Mouse (Mus musculus): ENCODE data around the gene Dtl.

Dtl gene

DNA sequence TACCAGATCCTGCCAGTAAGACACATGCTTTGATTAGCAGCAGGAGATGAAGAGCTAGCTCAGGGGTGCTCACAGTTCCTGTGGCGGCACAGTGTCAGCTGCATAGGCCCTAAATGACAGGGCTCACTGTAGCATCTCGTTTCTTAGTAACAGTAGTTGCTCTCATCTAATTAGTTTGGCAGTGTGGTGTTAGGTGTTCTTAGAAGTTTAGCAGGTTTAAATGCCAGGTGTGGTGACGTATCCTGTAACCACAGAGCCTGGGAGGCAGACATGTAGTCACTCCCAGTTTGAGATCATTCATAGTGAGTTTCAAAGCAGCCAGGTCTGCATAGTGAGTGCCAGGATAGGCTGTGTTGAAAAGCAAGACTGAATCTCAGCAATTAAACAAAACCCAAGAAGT lies 4.2 kb upstream of the Dtl start:
- DNase-seq (ENCODE audit: low spot score) = no peak

- no peak for DNase-seq (ENCODE audit: low spot score)
These were observed 380 bp downstream of the Dtl start for GRCm38 (mm10) chr1:191574871-191575457.

DNA sequence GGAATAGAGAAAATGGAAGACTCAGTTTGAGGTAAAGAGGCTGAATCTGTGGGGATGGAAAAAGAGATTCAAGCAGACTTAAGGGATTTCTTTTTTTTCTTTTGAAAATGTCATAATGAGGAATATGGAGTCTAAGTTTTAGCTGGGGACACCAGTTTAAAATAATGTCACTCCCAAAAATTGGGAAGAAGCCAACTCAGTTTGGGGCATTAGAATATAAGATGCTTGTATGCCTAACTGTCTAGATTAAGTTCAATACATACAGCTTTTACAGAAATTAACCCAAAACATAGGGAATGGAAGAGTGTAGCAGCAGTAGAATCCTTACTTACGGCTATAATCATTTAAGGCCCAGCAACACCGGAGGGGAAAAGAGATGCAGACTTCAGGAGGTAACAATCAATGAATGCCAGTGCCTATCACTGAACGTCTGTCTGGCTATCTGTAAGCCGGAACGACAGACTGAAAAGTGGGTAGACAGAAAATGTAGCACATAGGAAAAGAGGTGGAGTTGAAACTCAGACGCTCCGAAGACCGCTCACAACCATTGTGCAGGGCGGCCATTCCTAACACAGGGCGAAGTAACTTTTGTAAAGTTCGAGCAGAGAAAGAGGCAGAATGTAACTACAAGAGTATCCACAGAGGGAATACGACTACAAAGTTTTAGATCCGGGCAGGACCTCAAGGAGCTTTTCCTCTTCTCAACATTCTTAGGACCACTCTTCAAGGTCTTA lies 1.3 kb downstream of the Dtl start:
- peak; percentile 12 for DNase-seq (ENCODE audit: low spot score)

DNA sequence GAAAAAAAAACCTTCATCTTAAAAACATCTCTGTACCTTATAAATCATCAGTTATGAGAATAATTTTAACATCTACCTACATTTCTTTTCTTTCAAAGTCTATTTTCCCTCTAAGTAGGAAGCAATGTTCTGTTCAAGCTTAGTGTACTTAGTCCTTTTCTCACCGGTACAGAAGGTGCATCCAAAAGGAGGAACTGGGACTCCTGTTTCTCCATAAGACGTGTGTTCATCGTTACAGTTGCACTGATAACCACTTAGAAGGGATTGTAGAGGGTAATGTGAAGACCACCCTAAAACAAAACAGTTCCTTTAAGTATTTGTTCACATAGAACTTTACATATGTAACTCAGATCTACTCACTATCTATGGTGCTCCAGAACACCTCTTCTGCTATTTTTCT lies 4.9 kb downstream of the Dtl start:
- DNase-seq (ENCODE audit: low spot score) = no peak

GRCm38 (mm10) chr1:191569625-191570024 lies 5.7 kb downstream of the Dtl start:
- DNase-seq (ENCODE audit: low spot score) = no peak

DNA sequence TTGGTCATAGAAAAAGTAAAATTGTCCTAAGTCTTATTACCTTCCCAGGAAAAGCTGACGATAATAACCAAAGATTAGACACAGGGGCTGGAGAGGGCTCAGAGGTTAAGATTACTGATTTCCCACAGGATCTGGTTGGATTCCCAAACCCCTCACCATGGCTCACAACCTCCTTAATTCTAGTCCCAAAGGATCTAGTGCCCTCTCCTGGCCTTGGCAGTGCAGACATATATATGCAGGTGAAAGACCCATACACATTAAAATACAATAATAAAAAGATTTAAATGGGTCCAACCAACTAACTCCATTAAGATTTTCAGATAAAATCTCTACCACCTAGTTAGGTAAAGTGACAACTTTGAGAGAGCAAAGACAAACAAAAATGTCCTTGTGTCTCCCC lies 7.5 kb downstream of the Dtl start:
- DNase-seq (ENCODE audit: low spot score) = no peak

- no peak for DNase-seq (ENCODE audit: low spot score)
These were observed 12.4 kb downstream of the Dtl start for GRCm38 (mm10) chr1:191562823-191563365.

DNA sequence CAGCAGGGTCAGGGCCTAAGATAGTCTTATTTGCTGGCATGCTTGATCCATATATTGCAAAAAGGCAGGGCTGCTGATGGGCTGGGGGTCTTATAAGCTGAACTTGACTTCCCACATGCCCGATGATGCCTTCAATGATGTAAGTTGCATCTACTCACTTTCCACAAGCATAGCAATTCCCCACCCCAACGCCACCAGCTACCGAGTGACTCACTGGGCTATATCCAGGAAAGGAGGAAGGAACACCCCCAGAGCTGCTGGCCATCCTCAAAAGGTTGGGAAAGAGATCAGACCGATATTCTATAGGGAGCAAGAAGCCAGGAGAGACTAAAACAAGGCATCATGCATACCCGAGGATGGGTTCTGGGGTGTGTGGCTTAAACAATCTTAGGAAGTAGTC lies 15.6 kb downstream of the Dtl start:
- DNase-seq (ENCODE audit: low spot score) = no peak

DNA sequence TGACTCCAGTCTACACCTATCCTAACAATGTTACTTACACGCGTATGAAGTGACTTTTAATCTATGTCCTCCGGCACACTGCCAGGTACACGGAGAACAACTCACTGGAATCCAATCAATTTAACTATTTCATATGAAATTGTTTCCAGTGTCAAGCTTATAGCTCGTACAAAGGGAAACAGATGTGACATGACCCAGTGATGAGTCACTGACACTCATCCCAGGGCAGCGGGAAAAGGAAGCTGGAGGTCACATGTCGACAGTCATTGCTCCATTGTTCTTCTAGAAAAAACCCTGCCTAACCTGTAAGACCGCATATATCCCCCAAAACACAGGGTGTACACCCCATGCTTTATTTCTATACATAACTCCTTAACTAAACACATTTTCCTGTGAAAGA lies 18.2 kb downstream of the Dtl start:
- DNase-seq (ENCODE audit: low spot score) = no peak

GRCm38 (mm10) chr1:191550786-191551185 lies 24.6 kb downstream of the Dtl start:
- DNase-seq (ENCODE audit: low spot score) = no peak

- DNase-seq (ENCODE audit: low spot score) = no peak
These were observed 31.6 kb downstream of the Dtl start for GRCm38 (mm10) chr1:191543747-191544146.

GRCm38 (mm10) chr1:191541619-191542018 lies 33.7 kb downstream of the Dtl start:
- DNase-seq (ENCODE audit: low spot score) = no peak

DNA sequence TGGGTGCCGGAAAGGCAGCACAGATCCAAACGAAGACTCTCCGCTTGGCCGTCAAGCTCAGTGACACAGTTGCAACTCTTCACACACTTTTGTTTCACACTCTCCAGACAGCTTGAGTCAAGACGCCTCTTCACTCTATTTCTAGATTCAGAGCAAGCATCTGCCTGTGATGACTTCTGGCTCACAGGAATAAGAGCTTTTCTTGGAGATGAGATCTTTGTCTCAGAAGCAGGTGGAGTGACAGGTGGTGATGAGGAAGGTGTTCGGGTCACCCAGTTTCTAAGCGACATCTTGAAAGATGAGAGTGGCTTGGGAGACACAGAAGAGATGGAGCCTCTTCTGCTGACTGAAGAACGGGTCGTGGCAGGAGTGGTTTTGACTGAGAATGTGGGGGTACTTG lies 34.3 kb downstream of the Dtl start:
- no peak for DNase-seq (ENCODE audit: low spot score)

- DNase-seq (ENCODE audit: low spot score) = no peak
These were observed 35.0 kb downstream of the Dtl start for GRCm38 (mm10) chr1:191540300-191540699.

DNA sequence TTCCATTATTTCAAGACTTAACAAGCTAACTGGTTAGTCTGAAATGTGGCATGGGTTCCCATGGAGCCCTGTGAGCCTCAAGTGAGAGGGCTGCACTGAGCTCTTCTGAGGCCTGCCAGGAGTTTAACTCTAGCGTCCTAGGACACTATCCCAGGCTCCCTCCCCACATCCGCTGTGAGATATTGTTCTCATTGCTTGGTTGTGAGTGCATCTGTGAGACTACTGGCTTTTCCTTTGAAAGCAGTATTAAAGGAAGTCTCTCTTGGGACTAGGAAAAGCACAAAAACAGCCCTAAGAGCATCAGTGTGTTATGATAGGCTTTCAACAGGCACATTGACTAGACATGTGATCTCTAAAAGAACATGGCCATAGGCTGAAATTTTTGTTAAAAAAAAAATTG lies 40.4 kb downstream of the Dtl start:
- DNase-seq (ENCODE audit: low spot score) = no peak

DNA sequence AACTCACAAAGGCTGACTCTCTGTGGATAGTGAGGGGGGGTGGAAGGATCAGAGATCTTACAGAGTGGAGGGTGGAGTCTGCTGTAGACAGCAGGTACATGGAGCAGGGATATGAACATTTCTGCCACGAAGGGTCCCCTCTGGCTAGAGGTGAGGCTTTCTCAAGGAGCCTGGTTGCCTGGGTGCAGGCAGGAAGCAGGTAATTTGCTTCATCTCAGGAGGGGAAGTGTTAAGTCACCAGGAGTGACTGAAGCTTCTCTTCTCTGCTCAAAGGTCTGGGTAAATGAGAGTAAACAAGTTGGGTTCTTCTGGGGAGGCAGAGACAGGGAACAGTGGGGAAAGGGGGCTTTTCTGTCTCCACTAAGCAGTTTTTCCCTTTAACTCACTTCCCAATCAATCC lies 44.3 kb downstream of the Dtl start:
- DNase-seq (ENCODE audit: low spot score) = no peak

- DNase-seq (ENCODE audit: low spot score) = no peak
These were observed 45.9 kb downstream of the Dtl start for GRCm38 (mm10) chr1:191529406-191529805.

- no peak for DNase-seq (ENCODE audit: low spot score)
These were observed 47.3 kb downstream of the Dtl start for GRCm38 (mm10) chr1:191527921-191528612.

- DNase-seq (ENCODE audit: low spot score) = no peak
These were observed 48.3 kb downstream of the Dtl start for GRCm38 (mm10) chr1:191527089-191527488.

- DNase-seq (ENCODE audit: low spot score) = no peak
These were observed 53.9 kb downstream of the Dtl start for GRCm38 (mm10) chr1:191521395-191521794.

- DNase-seq (ENCODE audit: low spot score) = no peak
These were observed 54.7 kb downstream of the Dtl start for GRCm38 (mm10) chr1:191520669-191521068.

GRCm38 (mm10) chr1:191520194-191520593 lies 55.1 kb downstream of the Dtl start:
- DNase-seq (ENCODE audit: low spot score) = no peak

Data from spleen, adult 12 weeks (tissue).